Mouse (Mus musculus) forebrain, embryonic 14.5 days (tissue): ENCODE results near the gene Src. TPM values are rescaled to one million over a fixed set of nuclear protein-coding genes. Genes with fewer than 3 reads are reported as not detected.

Experiments used
- ATAC-seq: fragments of 200-750 bp; cut with Nextera tagmentation; 2 replicates; pipeline ENCODE4 v1.8.0; 2017; ENCODE audit warnings: mild to moderate bottlenecking, moderate library complexity
- DNase-seq: peaks from one replicate; pipeline ENCODE4 v3.0.0-alpha.2; 2015; ENCODE audit warnings: low spot score
- H3K27ac ChIP-seq: fragments of 300-500 bp; sonication (generic); 2 replicates; pipeline ENCODE4 v1.5.1; 2014; ENCODE audit warnings: low read depth, mild to moderate bottlenecking, control low read depth, low read length, moderate library complexity
- H3K27me3 ChIP-seq: fragments of 300-500 bp; sonication (generic); replicated peaks from 2 replicates; pipeline ENCODE4 v1.6.1; 2014; ENCODE audit warnings: low read length, control low read depth, mixed read lengths; ENCODE audit not compliant: control insufficient read depth, insufficient read depth
- H3K36me3 ChIP-seq: fragments of 300-500 bp; sonication (generic); 2 replicates; pipeline ENCODE4 v1.6.1; 2014; ENCODE audit warnings: low read length, control low read depth; ENCODE audit not compliant: control insufficient read depth, insufficient read depth
- H3K4me1 ChIP-seq: fragments of 300-500 bp; sonication (generic); 2 replicates; pipeline ENCODE4 v1.6.1; 2014; ENCODE audit warnings: antibody characterized with exemption, low read length, control low read depth; ENCODE audit not compliant: control insufficient read depth, insufficient read depth
- H3K4me2 ChIP-seq: fragments of 300-500 bp; sonication (generic); 2 replicates; pipeline ENCODE4 v1.6.1; 2014; ENCODE audit warnings: mild to moderate bottlenecking, control low read depth, low read length
- H3K4me3 ChIP-seq: fragments of 300-500 bp; sonication (generic); 2 replicates; pipeline ENCODE4 v1.5.1; 2014; ENCODE audit warnings: low read depth, low read length, control low read depth
- H3K9ac ChIP-seq: fragments of 300-500 bp; sonication (generic); 2 replicates; pipeline ENCODE4 v1.6.1; 2014; ENCODE audit warnings: mild to moderate bottlenecking, low read length, control low read depth, moderate library complexity
- H3K9me3 ChIP-seq: fragments of 300-500 bp; sonication (generic); replicated peaks from 2 replicates; pipeline ENCODE4 v1.6.1; 2016; ENCODE audit warnings: low read length, control low read depth, mixed read lengths; ENCODE audit not compliant: control insufficient read depth
- WGBS: fragments of 180-500 bp; shearing (Covaris S2); extraction: QIAGEN DNeasy Blood & Tissue Kit; methylation state at CpG from one replicate; pipeline ENCODE4 v1.1.7; 2014; 5-methylcytosine and 5-hydroxymethylcytosine counted together
- polyA plus RNA-seq: library from polyadenylated mRNA; unstranded; fragments of >200 nt; fragmentation: Nextera tagmentation; extraction: Ambion mirVana; gene quantifications from 2 replicates; pipeline ENCODE4 v1.2.1, GENCODE M21; 2014

Src gene
- polyA plus RNA-seq, 1 experiment from 2014 or later: 30.1 TPM

- no peak overlapping the region for H3K9ac ChIP-seq
- no peak overlapping the region for H3K4me3 ChIP-seq
- no peak overlapping the region for H3K27ac ChIP-seq
- ATAC-seq (no peak), DNase-seq (no peak)
- H3K4me1 ChIP-seq: peaks cover 17% of the 10 kb centered on the region
- no peaks in the 10 kb centered on the region for H3K27me3 ChIP-seq
- no peak overlapping the region for H3K4me2 ChIP-seq
- H3K36me3 ChIP-seq: no peaks in the 10 kb centered on the region
- 83% methylated on average over 4 of the region's 4 CpGs for WGBS
- no peaks in the 10 kb centered on the region for H3K9me3 ChIP-seq
Measured at GRCm38 (mm10) chr2:157420404-157420803, 2.2 kb downstream of the Src start.

GRCm38 (mm10) chr2:157422062-157422655 lies 3.9 kb downstream of the Src start:
- Histone ChIP-seq H3K4me3 (no peak overlapping the region), H3K9me3 (no peaks in the 10 kb centered on the region)

GRCm38 (mm10) chr2:157422854-157423705 lies 4.8 kb downstream of the Src start:
- DNase-seq: no peak
- peak overlapping the region; percentile 84 for H3K4me3 ChIP-seq
- H3K4me2 ChIP-seq: peak overlapping the region; percentile 87
- H3K27ac ChIP-seq: peak overlapping the region; percentile 95
- no peaks in the 10 kb centered on the region for H3K27me3 ChIP-seq
- peaks cover 26% of the 10 kb centered on the region for H3K4me1 ChIP-seq
- WGBS: 54% methylated on average over 11 of the region's 11 CpGs
- no peaks in the 10 kb centered on the region for H3K36me3 ChIP-seq
- H3K9ac ChIP-seq: peak overlapping the region; percentile 99
- no peak for ATAC-seq
- no peaks in the 10 kb centered on the region for H3K9me3 ChIP-seq

More at GRCm38 (mm10) chr2:157422062-157422655, 3.9 kb downstream of the Src start:
- Histone ChIP-seq H3K36me3 (no peaks in the 10 kb centered on the region), H3K27ac (no peak overlapping the region), H3K27me3 (no peaks in the 10 kb centered on the region), H3K9ac (no peak overlapping the region), H3K4me1 (peaks cover 25% of the 10 kb centered on the region), H3K4me2 (no peak overlapping the region)
- DNase-seq (no peak), ATAC-seq (no peak)
- WGBS: 83% methylated on average over 11 of the region's 11 CpGs

- H3K27me3 ChIP-seq: no peaks in the 10 kb centered on the region
- 9% methylated on average over 16 of the region's 21 CpGs for WGBS
- peak overlapping the region; percentile 84 for H3K4me3 ChIP-seq
- H3K27ac ChIP-seq: peak overlapping the region; percentile 95
- H3K4me2 ChIP-seq: peak overlapping the region; percentile 87
- H3K9me3 ChIP-seq: no peaks in the 10 kb centered on the region
- peak overlapping the region; percentile 99 for H3K9ac ChIP-seq
- 0 out of 2 replicates have a peak, but pooled peaks cover 4% of the 10 kb centered on the region for H3K36me3 ChIP-seq
- ATAC-seq: peak; percentile 27
- peaks cover 23% of the 10 kb centered on the region for H3K4me1 ChIP-seq
- DNase-seq: no peak
Measured at GRCm38 (mm10) chr2:157423706-157424125, 5.5 kb downstream of the Src start.

GRCm38 (mm10) chr2:157424126-157424903 lies 6.1 kb downstream of the Src start:
- Histone ChIP-seq H3K27ac (peak overlapping the region; percentile 95), H3K4me1 (peaks cover 22% of the 10 kb centered on the region), H3K9me3 (no peaks in the 10 kb centered on the region), H3K4me2 (peak overlapping the region; percentile 87), H3K9ac (peak overlapping the region; percentile 99), H3K27me3 (no peaks in the 10 kb centered on the region), H3K4me3 (peak overlapping the region; percentile 84), H3K36me3 (0 out of 2 replicates have a peak, but pooled peaks cover 8% of the 10 kb centered on the region)
- 1% methylated on average over 65 of the region's 98 CpGs for WGBS
- peak; percentile 32 for DNase-seq
- ATAC-seq: peak; percentile 40

GRCm38 (mm10) chr2:157424904-157425642 lies 6.8 kb downstream of the Src start:
- H3K27ac ChIP-seq: peak overlapping the region; percentile 95
- H3K4me2 ChIP-seq: peak overlapping the region; percentile 87
- ATAC-seq: peak; percentile 18
- 65% methylated on average over 16 of the region's 16 CpGs for WGBS
- H3K9ac ChIP-seq: peak overlapping the region; percentile 99
- H3K27me3 ChIP-seq: no peaks in the 10 kb centered on the region
- DNase-seq: no peak
- peak overlapping the region; percentile 84 for H3K4me3 ChIP-seq
- peaks cover 22% of the 10 kb centered on the region for H3K4me1 ChIP-seq
- no peaks in the 10 kb centered on the region for H3K9me3 ChIP-seq
- 0 out of 2 replicates have a peak, but pooled peaks cover 9% of the 10 kb centered on the region for H3K36me3 ChIP-seq

GRCm38 (mm10) chr2:157425643-157425988 lies 7.4 kb downstream of the Src start:
- WGBS: 82% methylated on average over 6 of the region's 6 CpGs
- Histone ChIP-seq H3K9me3 (no peaks in the 10 kb centered on the region), H3K4me3 (no peak overlapping the region), H3K27me3 (no peaks in the 10 kb centered on the region), H3K27ac (0 out of 2 replicates have a peak overlapping the region, but pooled peaks have one; percentile 1), H3K4me2 (peak overlapping the region; percentile 87), H3K36me3 (0 out of 2 replicates have a peak, but pooled peaks cover 12% of the 10 kb centered on the region), H3K9ac (no peak overlapping the region), H3K4me1 (peaks cover 23% of the 10 kb centered on the region)
- ATAC-seq: no peak
- DNase-seq: no peak

- Histone ChIP-seq H3K4me2 (peak overlapping the region; percentile 87; the same call in 1 of the 2 replicates), H3K4me3 (no peak overlapping the region), H3K4me1 (peaks cover 29% of the 10 kb centered on the region), H3K27me3 (no peaks in the 10 kb centered on the region), H3K9ac (no peak overlapping the region), H3K9me3 (no peaks in the 10 kb centered on the region), H3K36me3 (0 out of 2 replicates have a peak, but pooled peaks cover 13% of the 10 kb centered on the region), H3K27ac (0 out of 2 replicates have a peak overlapping the region, but pooled peaks have one; percentile 33)
- ATAC-seq: no peak
- peak; percentile 27 for DNase-seq
- WGBS: 83% methylated on average over 6 of the region's 6 CpGs
Measured at GRCm38 (mm10) chr2:157426171-157426570, 7.9 kb downstream of the Src start.
